In the genomic region with DNA sequence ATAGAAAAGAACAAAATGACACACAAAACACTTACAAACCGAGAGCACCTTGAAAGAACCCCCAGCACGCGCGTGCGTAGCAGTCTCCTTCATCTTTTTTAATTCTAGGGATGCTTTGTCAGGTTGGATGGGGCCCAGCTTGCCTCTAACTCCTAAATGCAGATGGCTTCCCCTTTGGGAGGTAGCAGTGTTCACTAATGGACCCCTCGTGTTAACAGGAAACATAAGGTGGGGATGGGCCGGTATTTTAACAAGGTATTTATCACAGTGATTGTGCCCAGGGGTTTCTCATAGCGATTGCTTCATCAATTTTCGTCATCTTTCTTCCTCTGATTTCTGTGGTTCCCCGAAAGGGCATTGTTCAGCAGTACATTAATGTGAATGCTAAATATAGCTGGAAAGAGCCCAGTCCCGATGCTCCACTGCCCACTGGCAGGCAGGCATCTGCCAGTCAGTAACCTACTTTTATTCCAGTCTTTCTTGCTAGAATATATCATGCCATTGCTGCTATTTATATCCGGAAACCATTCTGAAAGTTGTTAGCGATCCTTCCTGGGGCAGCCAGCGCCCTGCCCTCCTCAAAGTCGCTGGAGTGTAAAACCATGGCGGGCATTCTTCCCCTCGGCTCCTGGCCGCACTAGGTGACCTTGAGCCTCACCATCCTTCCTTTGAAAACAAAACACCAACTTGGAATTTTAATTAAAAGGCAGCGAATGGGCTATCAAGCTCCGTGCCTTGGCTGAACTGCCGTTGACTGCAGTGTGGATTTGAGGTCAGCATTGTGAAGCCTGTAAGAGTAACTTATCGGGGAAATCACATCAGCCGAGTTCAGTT, we compare ENCODE assay signal across 9 mouse cellular contexts.
DNase-seq lines count a peak whose midpoint lies in the region; ATAC-seq and TF ChIP-seq lines count a peak whose summit lies in the region.
"Had no signal": no experiment of that assay in that cellular context is flagged by ENCODE, and none has a peak within 500 bp of the region (broad histone marks: within the 10 kb centered on the region; RNA-seq: fewer than 3 reads in every experiment).

No protein-coding gene starts in this region.

- H3K4me2 ChIP-seq in heart, embryonic 11.5 days: no peak overlapping the region; the same call in 1 of the 2 replicates
- H3K4me2 ChIP-seq in hindbrain, embryonic 15.5 days: peak overlapping the region; percentile 45
- H3K4me2 ChIP-seq in midbrain, embryonic 11.5 days: peak overlapping the region; percentile 16; the same call in 1 of the 2 replicates
- no peak overlapping the region for H3K4me2 ChIP-seq in intestine, postnatal 0 days (replicated peaks; ENCODE audit: low read depth)
- H3K4me2 ChIP-seq: stomach, embryonic 15.5 days had no signal

- 73% methylated on average over 23 of the region's 23 CpGs for WGBS in heart, embryonic 11.5 days (ENCODE audit: insufficient replicate concordance)
- WGBS in hindbrain, embryonic 15.5 days: 48% methylated on average over 23 of the region's 23 CpGs
- 70% methylated on average over 23 of the region's 23 CpGs for WGBS in midbrain, embryonic 11.5 days
- whole genome bisulfite sequencing in intestine, postnatal 0 days: 85% methylated on average over 23 of the region's 23 CpGs

- no peak for TF ChIP-seq CTCF in intestine, postnatal 0 days (IDR thresholded peaks at IDR 0.05; ENCODE audit: low read depth)
- TF ChIP-seq CTCF in gastrocnemius, adult 2 months (IDR thresholded peaks at IDR 0.05): no peak

- H3K4me1 ChIP-seq in heart, embryonic 11.5 days (ENCODE audit: control insufficient read depth, insufficient read depth, low read length): no peaks in the 10 kb centered on the region
- H3K4me1 ChIP-seq in hindbrain, embryonic 15.5 days (replicated peaks): peaks cover 11% of the 10 kb centered on the region
- H3K4me1 ChIP-seq in midbrain, embryonic 11.5 days (ENCODE audit: control insufficient read depth, insufficient read depth, low read length): no peaks in the 10 kb centered on the region
- H3K4me1 ChIP-seq in intestine, postnatal 0 days (replicated peaks; ENCODE audit: control insufficient read depth, insufficient read depth, low read length): no peaks in the 10 kb centered on the region; the same call in 1 of the 2 replicates

- ATAC-seq in heart, embryonic 11.5 days (replicated peaks; ENCODE audit: insufficient number of reproducible peaks, low FRiP score, low TSS enrichment): no peak
- ATAC-seq in hindbrain, embryonic 15.5 days (ENCODE audit: low FRiP score, low read depth): no peak
- ATAC-seq in midbrain, embryonic 11.5 days (ENCODE audit: low FRiP score): no peak
- no peak for ATAC-seq in intestine, postnatal 0 days

- intact Hi-C loops in gastrocnemius, adult 2 months (cut with DNase I): no loop called here

- H3K4me3 ChIP-seq in heart, embryonic 11.5 days (ENCODE audit: low read depth, low read length): no peak overlapping the region
- H3K4me3 ChIP-seq in hindbrain, embryonic 15.5 days: peak overlapping the region; percentile 12; the same call in 1 of the 2 replicates
- no peak overlapping the region for H3K4me3 ChIP-seq in midbrain, embryonic 11.5 days (ENCODE audit: low read depth, low read length)
- no peak overlapping the region for H3K4me3 ChIP-seq in intestine, postnatal 0 days (ENCODE audit: low read depth, low read length)
- no peak overlapping the region for H3K4me3 ChIP-seq in gastrocnemius, adult 2 months
- H3K4me3 ChIP-seq: stomach, embryonic 15.5 days had no signal

- H3K9me3 ChIP-seq in heart, embryonic 11.5 days (replicated peaks; ENCODE audit: control insufficient read depth, low read length): no peaks in the 10 kb centered on the region
- no peaks in the 10 kb centered on the region for H3K9me3 ChIP-seq in hindbrain, embryonic 15.5 days
- no peaks in the 10 kb centered on the region for H3K9me3 ChIP-seq in midbrain, embryonic 11.5 days (ENCODE audit: control insufficient read depth, low read length)
- H3K9me3 ChIP-seq in intestine, postnatal 0 days (ENCODE audit: control insufficient read depth): no peaks in the 10 kb centered on the region
- H3K9me3 ChIP-seq: stomach, embryonic 15.5 days had no signal

- H3K27me3 ChIP-seq in heart, embryonic 11.5 days (ENCODE audit: control insufficient read depth, insufficient read depth, low read length): no peaks in the 10 kb centered on the region
- no peaks in the 10 kb centered on the region for H3K27me3 ChIP-seq in hindbrain, embryonic 15.5 days
- no peaks in the 10 kb centered on the region for H3K27me3 ChIP-seq in midbrain, embryonic 11.5 days (ENCODE audit: control insufficient read depth, insufficient read depth, low read length)
- H3K27me3 ChIP-seq in intestine, postnatal 0 days (replicated peaks; ENCODE audit: control insufficient read depth, insufficient read depth, low read length): no peaks in the 10 kb centered on the region
- H3K27me3 ChIP-seq: stomach, embryonic 15.5 days had no signal

- no peak overlapping the region for H3K27ac ChIP-seq in heart, embryonic 11.5 days (ENCODE audit: low read depth, low read length)
- no peak overlapping the region for H3K27ac ChIP-seq in hindbrain, embryonic 15.5 days (replicated peaks)
- no peak overlapping the region for H3K27ac ChIP-seq in midbrain, embryonic 11.5 days (ENCODE audit: low read depth, low read length)
- H3K27ac ChIP-seq in intestine, postnatal 0 days (ENCODE audit: low read depth, low read length): no peak overlapping the region
- no peak overlapping the region for H3K27ac ChIP-seq in gastrocnemius, adult 2 months
- H3K27ac ChIP-seq: stomach, embryonic 15.5 days had no signal

- H3K9ac ChIP-seq in heart, embryonic 11.5 days (ENCODE audit: low read depth, low read length): no peak overlapping the region
- no peak overlapping the region for H3K9ac ChIP-seq in hindbrain, embryonic 15.5 days
- H3K9ac ChIP-seq in midbrain, embryonic 11.5 days (ENCODE audit: low read length): no peak overlapping the region
- no peak overlapping the region for H3K9ac ChIP-seq in intestine, postnatal 0 days (ENCODE audit: low read depth, low read length)
- H3K9ac ChIP-seq: stomach, embryonic 15.5 days had no signal

- no peaks in the 10 kb centered on the region for H3K36me3 ChIP-seq in heart, embryonic 11.5 days (ENCODE audit: control insufficient read depth, insufficient read depth, low read length)
- no peaks in the 10 kb centered on the region for H3K36me3 ChIP-seq in hindbrain, embryonic 15.5 days
- no peaks in the 10 kb centered on the region for H3K36me3 ChIP-seq in midbrain, embryonic 11.5 days (ENCODE audit: control insufficient read depth, insufficient read depth, low read length)
- H3K36me3 ChIP-seq in intestine, postnatal 0 days (ENCODE audit: control insufficient read depth, insufficient read depth): no peaks in the 10 kb centered on the region
- H3K36me3 ChIP-seq: stomach, embryonic 15.5 days had no signal

- peak; percentile 3 for DNase-seq in heart, adult 8-10 months (ENCODE audit: low spot score)
- peak; percentile 10 for DNase-seq in cerebellum, adult 8-10 months
- no peak for DNase-seq in midbrain, embryonic 11.5 days (ENCODE audit: low spot score, missing footprints)
- DNase-seq in urinary bladder, postnatal 25 days (ENCODE audit: low spot score): no peak
- DNase-seq in gastrocnemius, adult 2 months: no peak

Comparison
In these comparisons a context has a peak if more than half of its experiments do, and no peak if none do; other contexts are left out.
1. DNase-seq: peak in heart, adult 8-10 months (single experiment) and cerebellum, adult 8-10 months (single experiment); none in midbrain, embryonic 11.5 days (single experiment), urinary bladder, postnatal 25 days (single experiment) and gastrocnemius, adult 2 months (single experiment).
2. H3K4me2 ChIP-seq: peak in hindbrain, embryonic 15.5 days (single experiment) and midbrain, embryonic 11.5 days (single experiment); none in heart, embryonic 11.5 days (single experiment) and intestine, postnatal 0 days (single experiment).